In genomic region chr8:54548383-54548782, GRCm38 (mm10) we compare ENCODE assay signal across 19 mouse cellular contexts. TPM values are rescaled to one million over a fixed set of nuclear protein-coding genes. Genes with fewer than 3 reads are reported as not detected.
A peak's percentile ranks its signal among the peaks of the same experiment; 100 is the strongest.
DNase-seq lines count a peak whose midpoint lies in the region; TF ChIP-seq lines count a peak whose summit lies in the region.
"Had no signal": no experiment of that assay in that cellular context is flagged by ENCODE, and none has a peak within 500 bp of the region (broad histone marks: within the 10 kb centered on the region; RNA-seq: fewer than 3 reads in every experiment).

No protein-coding gene starts in this region.

- peak; percentile 66 for DNase-seq in adrenal gland, adult 2 months
- DNase-seq in adrenal gland, postnatal 14 days: no peak
- peak; percentile 36 for DNase-seq in gastrocnemius, adult 2 months
- no peak for DNase-seq in gastrocnemius, postnatal 25 days
- peak; percentile 4 for DNase-seq in kidney, postnatal 10 days
- DNase-seq in kidney, adult 18-20 months: no peak
- DNase-seq in retina, embryonic 14.5 days (ENCODE audit: low spot score): peak; percentile 44
- DNase-seq in thymus, postnatal 10 days (ENCODE audit: low spot score in 2 of 2): no peak
- DNase-seq: kidney, adult 9 months; lung, adult 18-20 months had no signal

- peak overlapping the region; percentile 91 for H3K27ac ChIP-seq in gastrocnemius, adult 2 months
- H3K27ac ChIP-seq: embryonic facial prominence, embryonic 15.5 days; hindbrain, embryonic 14.5 days; neural tube, embryonic 15.5 days had no signal

- TF ChIP-seq CTCF in gastrocnemius, adult 2 months (IDR thresholded peaks at IDR 0.05): no peak

- no peak overlapping the region for H3K4me3 ChIP-seq in gastrocnemius, adult 2 months
- H3K4me3 ChIP-seq: embryonic facial prominence, embryonic 15.5 days; neural tube, embryonic 15.5 days had no signal

- intact Hi-C loops in gastrocnemius, adult 2 months (cut with DNase I): loop anchor here (5.0 kb wide), 1 partner anchor 64 kb away; no protein-coding TSS in a partner anchor

RNA-seq across cellular contexts. Expression of gene Spcs3, which starts 18.6 kb away (rescaled TPM):
- 10 to 100 TPM; 43.3 to 43.9 TPM for total RNA-seq in adrenal gland, adult 2 months (2021)
- polyA plus RNA-seq in adrenal gland, adult 2 months (2012; rRNA removed): 6.5 and 6.8 TPM in 2 replicates
- total RNA-seq in adrenal gland, postnatal 14 days (2021): 43.4 and 45.1 TPM in 2 replicates
- total RNA-seq in gastrocnemius, adult 2 months (2021): 10 to 100 TPM; 26.6 to 27.7 TPM
- 10 to 100 TPM; 20.4 to 21.4 TPM for total RNA-seq in gastrocnemius, postnatal 25 days (2021)

RNA-seq across cellular contexts. Expression of gene Asb5, which starts 19.0 kb away (rescaled TPM):
- total RNA-seq in adrenal gland, adult 2 months (2021): not detected
- 2.4 and 4.4 TPM in 2 replicates for polyA plus RNA-seq in adrenal gland, adult 2 months (2012; rRNA removed)
- not detected in 2 replicates for total RNA-seq in adrenal gland, postnatal 14 days (2021)
- total RNA-seq in gastrocnemius, adult 2 months (2021): 100 to 1,000 TPM; 148 to 292 TPM
- 100 to 1,000 TPM; 122 to 163 TPM for total RNA-seq in gastrocnemius, postnatal 25 days (2021)

RNA-seq across cellular contexts. Expression of gene Spata4, which starts 52.2 kb away (rescaled TPM):
- under 1 TPM in 1 of 2 experiments, not detected in 1; 0.83 TPM for total RNA-seq in adrenal gland, adult 2 months (2021)
- polyA plus RNA-seq in adrenal gland, adult 2 months (2012; rRNA removed): not detected in 2 replicates
- total RNA-seq in adrenal gland, postnatal 14 days (2021): not detected in 2 replicates
- not detected for total RNA-seq in gastrocnemius, adult 2 months (2021)
- not detected for total RNA-seq in gastrocnemius, postnatal 25 days (2021)
- total RNA-seq: ES-E14; heart, adult 18-20 months; layer of hippocampus, postnatal 25 days had no signal
- polyA plus RNA-seq: limb, embryonic 14.5 days; midbrain, embryonic 16.5 days; neural tube, embryonic 15.5 days; thymus, postnatal 0 days had no signal

Comparison
In these comparisons a context has a peak if more than half of its experiments do, and no peak if none do; other contexts are left out.
1. DNase-seq: peak in adrenal gland, adult 2 months (single experiment), gastrocnemius, adult 2 months (single experiment), kidney, postnatal 10 days (single experiment) and retina, embryonic 14.5 days (single experiment); none in adrenal gland, postnatal 14 days (single experiment), gastrocnemius, postnatal 25 days (single experiment), kidney, adult 18-20 months (single experiment) and thymus, postnatal 10 days (0 of 2).
2. RNA of gene Asb5, which starts 19.0 kb away (total RNA-seq): 148 to 292 TPM in gastrocnemius, adult 2 months and 122 to 163 TPM in gastrocnemius, postnatal 25 days; not detected in adrenal gland, adult 2 months and not detected in adrenal gland, postnatal 14 days; every median in the first group is over 10 times any median in the second.